Mouse (Mus musculus): ENCODE results near the gene Crocc.

The Crocc gene

GRCm38 (mm10) chr4:141020811-141021613 is 39.3 kb downstream of the Crocc start:
- peak; percentile 37 for DNase-seq (ENCODE audit: low spot score)

GRCm38 (mm10) chr4:141020220-141020619 is 40.1 kb downstream of the Crocc start:
- no peak for DNase-seq (ENCODE audit: low spot score)

- DNase-seq (ENCODE audit: low spot score): no peak
Measured at GRCm38 (mm10) chr4:141017657-141018436, 42.5 kb downstream of the Crocc start.

GRCm38 (mm10) chr4:141016311-141016710 is 44.0 kb downstream of the Crocc start:
- DNase-seq (ENCODE audit: low spot score): no peak

- no peak for DNase-seq (ENCODE audit: low spot score)
Measured at GRCm38 (mm10) chr4:141015356-141015755, 45.0 kb downstream of the Crocc start.

- DNase-seq (ENCODE audit: low spot score): no peak
Measured at GRCm38 (mm10) chr4:141014856-141015255, 45.5 kb downstream of the Crocc start.

- DNase-seq (ENCODE audit: low spot score): no peak
Measured at GRCm38 (mm10) chr4:141014114-141014513, 46.2 kb downstream of the Crocc start.

GRCm38 (mm10) chr4:141012558-141012957 is 47.8 kb downstream of the Crocc start:
- DNase-seq (ENCODE audit: low spot score): no peak

GRCm38 (mm10) chr4:141011556-141012328 is 48.6 kb downstream of the Crocc start:
- peak; percentile 37 for DNase-seq (ENCODE audit: low spot score)

- DNase-seq (ENCODE audit: low spot score): peak; percentile 55
Measured at GRCm38 (mm10) chr4:141010941-141011429, 49.4 kb downstream of the Crocc start.

GRCm38 (mm10) chr4:141010526-141010925 is 49.8 kb downstream of the Crocc start:
- peak; percentile 70 for DNase-seq (ENCODE audit: low spot score)

GRCm38 (mm10) chr4:141010118-141010517 is 50.2 kb downstream of the Crocc start, which contains the start of gene Mfap2:
Gene Mfap2, plus strand, starts transcription at chr4:141010418.
- DNase-seq (ENCODE audit: low spot score): peak; percentile 28

- DNase-seq (ENCODE audit: low spot score): no peak
Measured at GRCm38 (mm10) chr4:141008028-141008427, 52.3 kb downstream of the Crocc start.

- peak; percentile 41 for DNase-seq (ENCODE audit: low spot score)
Measured at GRCm38 (mm10) chr4:141005983-141006382, 54.4 kb downstream of the Crocc start.

GRCm38 (mm10) chr4:140996812-140997211 is 63.5 kb downstream of the Crocc start:
- DNase-seq (ENCODE audit: low spot score): no peak

- DNase-seq (ENCODE audit: low spot score): no peak
Measured at GRCm38 (mm10) chr4:140995811-140996210, 64.5 kb downstream of the Crocc start.

- DNase-seq (ENCODE audit: low spot score): no peak
Measured at GRCm38 (mm10) chr4:140993846-140994245, 66.5 kb downstream of the Crocc start.

- no peak for DNase-seq (ENCODE audit: low spot score)
Measured at GRCm38 (mm10) chr4:140992215-140992614, 68.1 kb downstream of the Crocc start.

GRCm38 (mm10) chr4:140989447-140989846 is 70.9 kb downstream of the Crocc start:
- no peak for DNase-seq (ENCODE audit: low spot score)

- DNase-seq (ENCODE audit: low spot score): no peak
Measured at GRCm38 (mm10) chr4:140988706-140989290, 71.6 kb downstream of the Crocc start.

- peak; percentile 9 for DNase-seq (ENCODE audit: low spot score)
Measured at GRCm38 (mm10) chr4:140987476-140987875, 72.9 kb downstream of the Crocc start.
